Mouse (Mus musculus): ENCODE measurements around the gene Slc25a1.

DNA sequence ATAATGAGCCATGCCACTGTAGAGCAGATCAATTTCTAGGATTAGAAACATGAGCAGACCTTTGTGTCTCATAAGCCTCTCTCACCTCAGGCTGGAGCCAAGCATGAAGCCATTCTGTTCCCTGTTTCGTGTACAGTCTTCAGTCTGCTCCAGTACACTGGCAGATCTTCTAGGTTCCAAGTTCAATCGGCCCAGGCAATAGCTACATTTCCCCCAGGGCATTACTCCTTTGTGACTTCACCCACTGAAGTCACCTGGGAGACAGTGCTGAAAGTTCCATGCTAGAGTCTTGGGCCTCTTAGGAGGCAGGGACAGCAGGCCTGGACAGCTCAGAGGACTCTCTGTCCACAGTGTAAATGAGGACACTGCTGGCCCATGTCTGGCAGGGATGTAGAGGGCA is 34.1 kb downstream of the Slc25a1 start, which contains the start of gene Tssk1:
- no peak for TF ChIP-seq CTCF (IDR thresholded peaks at IDR 0.05; ENCODE audit: control insufficient read depth, insufficient read depth, low read length)
- no peak for TF ChIP-seq POLR2A (IDR thresholded peaks at IDR 0.05; ENCODE audit: borderline replicate concordance, control insufficient read depth, low read depth, low read length)

Measured in bone marrow, adult 2 months (tissue).